Mouse (Mus musculus) heart, embryonic 16.5 days (tissue): ENCODE results near the gene Fbxo41. TPM values are rescaled to one million over a fixed set of nuclear protein-coding genes. Genes with fewer than 3 reads are reported as not detected.
"Not testable (repeated sequence)": the region's sequence is repeated elsewhere in the genome, so short reads cannot be mapped to it uniquely, and the experiment has no call there.

Source experiments
- ATAC-seq: fragments of 200-750 bp; cut with Nextera tagmentation; replicated peaks from 2 replicates; pipeline ENCODE4 v1.8.0; 2017; ENCODE audit warnings: moderate number of reproducible peaks; ENCODE audit not compliant: insufficient read depth, low FRiP score; ENCODE audit errors: extremely low read depth
- H3K27ac ChIP-seq: fragments of 300-500 bp; sonication (generic); 2 replicates; pipeline ENCODE4 v1.5.1; 2014; ENCODE audit warnings: mild to moderate bottlenecking, low read length, control low read depth, moderate library complexity
- H3K27me3 ChIP-seq: fragments of 300-500 bp; sonication (generic); 2 replicates; pipeline ENCODE4 v1.6.1; 2014; ENCODE audit warnings: low read length, mixed read lengths; ENCODE audit not compliant: control insufficient read depth, insufficient read depth
- H3K36me3 ChIP-seq: fragments of 300-500 bp; sonication (generic); 2 replicates; pipeline ENCODE4 v1.6.1; 2014; ENCODE audit not compliant: control insufficient read depth, insufficient read depth
- H3K4me1 ChIP-seq: fragments of 300-500 bp; sonication (generic); 2 replicates; pipeline ENCODE4 v1.6.1; 2014; ENCODE audit warnings: low read length, mixed read lengths; ENCODE audit not compliant: control insufficient read depth, insufficient read depth
- H3K4me2 ChIP-seq: fragments of 300-500 bp; sonication (generic); 2 replicates; pipeline ENCODE4 v1.6.1; 2014; ENCODE audit warnings: low read depth, mild to moderate bottlenecking, control low read depth, low read length
- H3K4me3 ChIP-seq: fragments of 300-500 bp; sonication (generic); 2 replicates; pipeline ENCODE4 v1.5.1; 2014; ENCODE audit warnings: mild to moderate bottlenecking, control low read depth, low read length
- H3K9ac ChIP-seq: fragments of 300-500 bp; sonication (generic); 2 replicates; pipeline ENCODE4 v1.6.1; 2014; ENCODE audit warnings: low read length, control low read depth
- H3K9me3 ChIP-seq: fragments of 300-500 bp; sonication (generic); replicated peaks from 2 replicates; pipeline ENCODE4 v1.6.1; 2016; ENCODE audit warnings: low read length; ENCODE audit not compliant: control insufficient read depth
- WGBS: fragments of 180-500 bp; shearing (Covaris S2); extraction: QIAGEN DNeasy Blood & Tissue Kit; methylation state at CpG from one replicate; pipeline ENCODE4 v1.1.7; 2014; 5-methylcytosine and 5-hydroxymethylcytosine counted together
- polyA plus RNA-seq: library from polyadenylated mRNA; unstranded; fragments of >200 nt; fragmentation: Nextera tagmentation; extraction: Ambion mirVana; gene quantifications from 2 replicates; pipeline ENCODE4 v1.2.1, GENCODE M21; 2015

The Fbxo41 gene
- polyA plus RNA-seq, 1 experiment from 2014 or later: not detected

DNA sequence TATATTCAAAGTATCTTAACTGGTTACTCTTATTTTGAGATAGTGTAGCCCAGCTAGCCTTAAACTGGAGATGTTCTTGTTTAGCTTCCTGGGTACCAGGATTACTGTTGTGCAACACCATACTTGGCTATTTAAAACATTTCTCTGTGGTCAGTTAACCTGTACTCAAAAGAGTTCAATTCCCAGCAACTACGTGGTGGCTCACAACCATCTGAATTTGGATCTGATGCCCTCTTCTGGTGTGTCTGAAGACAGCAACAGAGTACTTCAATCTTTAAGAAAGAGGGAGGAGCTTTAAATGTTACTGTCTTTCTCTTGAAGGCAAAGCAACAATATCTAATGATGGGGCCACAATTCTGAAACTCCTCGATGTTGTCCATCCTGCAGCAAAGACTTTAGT, 43.2 kb downstream of the Fbxo41 start:
- no peak overlapping the region for H3K9ac ChIP-seq
- no peak overlapping the region for H3K4me3 ChIP-seq
- no peaks in the 10 kb centered on the region for H3K27me3 ChIP-seq
- peaks cover 13% of the 10 kb centered on the region for H3K4me1 ChIP-seq
- no peak overlapping the region for H3K4me2 ChIP-seq
- H3K27ac ChIP-seq: no peak overlapping the region
- peaks cover 50% of the 10 kb centered on the region for H3K36me3 ChIP-seq
- no peak for ATAC-seq
- no peaks in the 10 kb centered on the region for H3K9me3 ChIP-seq
- WGBS: 90% methylated on average over 2 of the region's 2 CpGs

DNA sequence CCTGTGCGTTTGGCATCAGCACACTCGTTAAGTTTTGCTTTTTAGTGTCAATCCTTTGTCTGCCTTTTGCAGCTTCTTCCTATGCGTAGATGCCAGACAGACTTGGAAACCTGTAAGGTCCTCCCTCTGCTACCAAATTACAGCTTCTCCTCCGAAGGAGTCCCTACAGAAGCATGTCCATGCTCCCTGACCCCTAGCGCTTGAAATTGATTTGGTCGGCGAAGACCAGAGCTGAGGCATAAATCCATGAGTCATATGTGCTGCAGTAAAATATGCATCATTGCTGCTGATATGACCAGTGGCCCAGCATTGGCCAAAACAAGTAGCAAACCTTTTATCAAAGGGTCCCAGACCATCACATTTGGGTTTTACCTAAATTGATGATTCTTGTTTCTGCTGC, 50.0 kb downstream of the Fbxo41 start:
- H3K9me3 ChIP-seq: no peaks in the 10 kb centered on the region
- peak overlapping the region; percentile 64 for H3K4me3 ChIP-seq
- no peak for ATAC-seq
- peaks cover 32% of the 10 kb centered on the region for H3K4me1 ChIP-seq
- peak overlapping the region; percentile 90; the same call in 1 of the 2 replicates for H3K27ac ChIP-seq
- H3K9ac ChIP-seq: peak overlapping the region; percentile 81
- no peaks in the 10 kb centered on the region for H3K27me3 ChIP-seq
- peaks cover under 1% of the 10 kb centered on the region; the same call in 1 of the 2 replicates for H3K36me3 ChIP-seq
- WGBS: 9% methylated on average over 7 of the region's 7 CpGs
- H3K4me2 ChIP-seq: peak overlapping the region; percentile 85

GRCm38 (mm10) chr6:85452411-85452665, 50.5 kb downstream of the Fbxo41 start:
- Histone ChIP-seq H3K4me3 (peak overlapping the region; percentile 64), H3K4me2 (peak overlapping the region; percentile 85), H3K27ac (peak overlapping the region; percentile 90), H3K9ac (peak overlapping the region; percentile 81), H3K36me3 (peaks cover 2% of the 10 kb centered on the region; the same call in 1 of the 2 replicates), H3K9me3 (no peaks in the 10 kb centered on the region), H3K27me3 (no peaks in the 10 kb centered on the region), H3K4me1 (peaks cover 32% of the 10 kb centered on the region)
- ATAC-seq: 0 out of 2 replicates have a peak, but pooled peaks have one; percentile 1
- 0% methylated on average over 15 of the region's 15 CpGs for WGBS

DNA sequence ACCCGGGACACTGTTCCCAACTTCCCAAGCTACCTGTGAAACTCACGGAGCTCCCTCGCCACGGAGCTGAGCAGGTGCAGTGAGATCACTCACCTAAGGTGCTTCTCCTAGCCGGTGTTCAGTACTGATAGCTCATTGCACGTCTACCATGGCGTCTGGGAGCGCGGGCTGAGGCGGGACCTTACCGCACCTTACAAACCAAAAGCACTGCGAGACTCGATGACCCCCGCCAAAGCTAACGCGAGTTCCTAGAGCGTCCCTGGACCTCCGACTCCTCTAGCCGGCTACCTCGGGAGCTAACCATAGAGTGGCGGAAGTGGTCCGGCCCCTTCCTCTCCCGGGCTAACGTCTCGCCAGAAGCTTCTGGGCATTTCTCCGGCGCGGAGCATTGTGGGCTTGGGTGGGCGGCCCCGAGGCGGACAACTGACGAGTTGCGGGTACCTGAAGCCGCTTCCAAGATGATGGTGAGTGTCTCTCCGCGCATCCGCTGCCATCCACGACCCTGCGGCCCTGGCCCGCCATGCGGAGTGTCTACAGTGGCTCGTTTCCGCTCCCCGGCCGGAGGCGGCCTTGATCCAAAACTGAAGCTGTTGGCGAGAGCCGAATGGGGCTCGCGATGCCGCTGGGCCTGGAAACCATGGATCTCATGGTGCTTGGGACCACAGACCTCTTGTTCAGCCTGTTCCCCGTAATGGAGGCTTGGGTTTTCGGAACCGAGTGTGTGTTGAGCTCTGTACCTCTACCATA, 51.0 kb downstream of the Fbxo41 start, which contains the start of gene Pradc1:
Gene Pradc1, minus strand, starts transcription at position 307 of the 747 bp plus-strand sequence.
- H3K4me3 ChIP-seq: peak within 1 kb of the TSS; percentile 64
- peak within 1 kb of the TSS; percentile 87 for H3K9ac ChIP-seq
- H3K4me1 ChIP-seq: peaks cover 32% of the 10 kb centered on the region
- peak within 1 kb of the TSS; percentile 93 for H3K4me2 ChIP-seq
- H3K36me3 ChIP-seq: peaks cover 2% of the 10 kb centered on the region; the same call in 1 of the 2 replicates
- peak within 1 kb of the TSS; percentile 90 for H3K27ac ChIP-seq
- no peaks in the 10 kb centered on the region for H3K9me3 ChIP-seq
- H3K27me3 ChIP-seq: no peaks in the 10 kb centered on the region
- under 1% methylated on average over 54 of the region's 54 CpGs for WGBS
- ATAC-seq: peak; percentile 90

DNA sequence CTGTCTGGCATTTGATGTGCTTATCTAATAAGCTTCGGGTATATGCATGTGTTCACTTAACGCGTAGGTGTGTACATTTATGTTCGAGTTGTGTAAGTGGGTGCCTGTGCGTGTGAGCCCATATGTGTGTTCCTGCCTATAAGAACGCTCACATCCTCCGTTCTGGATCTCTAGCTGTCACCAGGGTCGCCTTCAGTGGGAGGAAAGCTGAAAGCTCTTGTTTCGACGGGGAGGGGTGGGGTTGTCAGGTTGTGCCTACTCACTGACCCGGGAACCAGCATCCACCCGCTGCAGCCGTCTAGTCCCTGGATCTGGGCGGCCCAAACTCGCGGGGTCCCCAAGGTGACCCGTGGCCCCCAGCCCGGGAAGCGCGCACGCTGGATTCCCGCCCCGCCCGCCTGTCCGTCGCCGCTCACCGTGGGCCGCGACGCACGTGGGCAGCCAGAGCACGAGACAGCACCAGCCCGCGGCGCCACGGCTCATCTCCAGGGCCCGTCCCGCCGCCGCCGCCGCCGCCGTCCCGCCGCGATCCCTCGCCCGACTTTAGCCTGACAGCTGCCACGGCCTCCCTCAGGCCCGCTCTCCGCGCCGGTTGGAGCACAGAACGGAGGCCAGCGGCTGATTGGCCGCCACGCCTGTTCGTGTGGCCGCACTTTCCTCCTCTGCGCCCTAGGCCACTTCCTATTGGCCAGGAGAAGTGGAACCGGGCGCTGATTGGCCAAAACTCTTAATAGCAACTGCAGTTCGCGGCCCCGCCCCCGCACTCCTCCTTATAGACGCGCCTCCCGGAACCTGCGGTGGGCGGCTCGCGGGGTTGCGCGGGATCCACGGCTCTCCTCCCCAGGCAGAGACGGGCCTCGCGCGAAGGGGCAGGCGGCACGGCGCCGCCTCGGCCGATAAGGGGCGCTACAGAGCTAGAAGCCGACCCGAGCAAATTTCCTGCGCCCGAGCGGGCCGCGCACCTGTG, 51.8 kb downstream of the Fbxo41 start, which contains the start of gene Cct7:
Gene Cct7, plus strand, starts transcription at position 818 of the 967 bp plus-strand sequence.
- H3K9me3 ChIP-seq: no peaks in the 10 kb centered on the region
- no peaks in the 10 kb centered on the region for H3K27me3 ChIP-seq
- H3K27ac ChIP-seq: peak within 1 kb of the TSS; percentile 90
- peak within 1 kb of the TSS; percentile 93 for H3K4me2 ChIP-seq
- H3K4me1 ChIP-seq: peaks cover 26% of the 10 kb centered on the region
- under 1% methylated on average over 86 of the region's 96 CpGs for WGBS
- peak within 1 kb of the TSS; percentile 87 for H3K9ac ChIP-seq
- H3K36me3 ChIP-seq: peaks cover 8% of the 10 kb centered on the region
- H3K4me3 ChIP-seq: peak within 1 kb of the TSS; percentile 64
- ATAC-seq: peak; percentile 91

DNA sequence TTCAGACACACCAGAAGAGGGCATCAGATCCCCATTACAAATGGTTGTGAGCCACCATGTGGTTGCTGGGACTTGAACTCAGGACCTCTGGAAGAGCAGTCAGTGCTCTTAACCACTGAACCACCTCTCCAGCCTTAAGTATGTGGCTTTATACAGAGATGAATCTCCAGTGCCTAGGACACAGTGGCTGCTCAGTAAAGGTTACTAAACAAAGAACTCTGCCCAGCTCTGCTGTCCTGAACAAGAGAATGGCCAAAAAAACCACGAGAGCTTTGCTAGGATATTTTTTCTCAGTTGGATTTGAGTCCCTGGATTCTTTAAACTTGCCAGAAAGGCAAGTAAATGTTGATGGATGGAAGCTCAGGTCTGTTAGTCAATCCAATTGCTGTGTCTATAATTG, 52.7 kb downstream of the Fbxo41 start:
- not testable (repeated sequence) for ATAC-seq, H3K27me3 ChIP-seq, H3K27ac ChIP-seq, H3K9me3 ChIP-seq
- H3K4me1 ChIP-seq: peaks cover 23% of the 10 kb centered on the region
- H3K4me2 ChIP-seq: peak overlapping the region; percentile 93
- H3K9ac ChIP-seq: peak overlapping the region; percentile 87
- peaks cover 15% of the 10 kb centered on the region for H3K36me3 ChIP-seq
- H3K4me3 ChIP-seq: peak overlapping the region; percentile 64
- 55% methylated on average over 1 of the region's 1 CpGs for WGBS

DNA sequence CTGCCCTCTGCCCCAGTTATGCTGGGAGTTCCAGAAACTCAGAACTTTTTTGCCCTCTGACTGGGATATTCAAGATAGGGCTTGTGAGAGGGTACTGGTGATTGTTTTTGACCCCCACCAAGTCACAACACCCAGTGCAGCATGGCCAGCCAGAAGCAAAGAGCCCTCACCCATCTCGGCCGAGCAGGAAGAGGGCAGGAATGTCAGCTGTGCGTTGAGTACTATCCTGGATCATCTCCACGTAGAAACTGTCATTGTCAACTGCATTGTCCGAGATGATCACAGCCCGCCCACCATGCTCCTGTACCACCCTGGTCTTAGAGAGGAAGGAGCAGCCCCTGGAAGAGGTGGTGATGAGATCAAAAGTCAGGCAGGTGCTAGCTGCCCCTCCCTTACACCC, 55.4 kb downstream of the Fbxo41 start:
- Histone ChIP-seq H3K4me2 (no peak overlapping the region), H3K4me3 (no peak overlapping the region), H3K9me3 (no peaks in the 10 kb centered on the region), H3K36me3 (peaks cover 20% of the 10 kb centered on the region), H3K27me3 (no peaks in the 10 kb centered on the region), H3K4me1 (no peaks in the 10 kb centered on the region; the same call in 1 of the 2 replicates), H3K9ac (no peak overlapping the region), H3K27ac (no peak overlapping the region)
- ATAC-seq: no peak
- WGBS: 81% methylated on average over 6 of the region's 6 CpGs

GRCm38 (mm10) chr6:85445286-85445685, 57.5 kb downstream of the Fbxo41 start:
- ATAC-seq: no peak
- Histone ChIP-seq H3K4me3 (no peak overlapping the region), H3K36me3 (peaks cover 30% of the 10 kb centered on the region), H3K27me3 (no peaks in the 10 kb centered on the region), H3K9me3 (no peaks in the 10 kb centered on the region), H3K9ac (no peak overlapping the region), H3K4me2 (no peak overlapping the region), H3K4me1 (no peaks in the 10 kb centered on the region; the same call in 1 of the 2 replicates), H3K27ac (no peak overlapping the region)
- 81% methylated on average over 5 of the region's 5 CpGs for WGBS
